Mouse (Mus musculus): Measurements from ENCODE around the gene Akr1b3. TPM values are rescaled to one million over a fixed set of nuclear protein-coding genes. Genes with fewer than 3 reads are reported as not detected.

Akr1b3 gene
- polyA plus RNA-seq, 1 experiment = 493 TPM

DNA sequence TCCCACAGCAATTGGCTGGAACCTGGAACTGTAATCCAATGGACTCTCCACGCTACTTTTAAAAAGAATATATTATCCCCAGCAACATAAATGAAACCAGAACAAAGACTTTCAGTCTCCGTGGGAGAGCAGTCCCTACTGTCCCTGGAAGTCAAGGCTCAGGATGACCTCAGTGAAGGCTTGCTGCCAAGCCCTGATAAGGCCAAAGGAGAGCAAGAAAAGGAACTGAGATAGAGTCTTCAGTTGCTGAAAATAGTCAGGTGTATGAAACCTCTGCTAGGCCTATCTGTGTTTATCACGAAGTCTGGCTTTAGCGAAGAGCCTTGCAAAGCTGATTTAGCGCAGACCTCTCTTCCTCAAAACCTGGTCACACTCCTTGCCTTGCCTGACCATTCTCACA lies 14.1 kb upstream of the Akr1b3 start:
- TF ChIP-seq USF1 (IDR thresholded peaks at IDR 0.05; ENCODE audit: low read depth) (no peak), TCF12 (IDR thresholded peaks at IDR 0.05; ENCODE audit: insufficient read depth, poor library complexity, severe bottlenecking) (no peak), SRF (IDR thresholded peaks at IDR 0.05; ENCODE audit: control insufficient read depth, insufficient read length, low read depth) (no peak), POLR2AphosphoS2 (IDR thresholded peaks at IDR 0.05; ENCODE audit: insufficient read length, low read depth) (no peak), POLR2A (IDR thresholded peaks at IDR 0.05; ENCODE audit: insufficient read length, low read depth) (no peak), MYOG (IDR thresholded peaks at IDR 0.05; ENCODE audit: control insufficient read depth in 1 of 3, insufficient read depth in 1 of 3, insufficient read length in 2 of 3, low read depth in 2 of 3) (no peak), E2F4 (IDR thresholded peaks at IDR 0.05; ENCODE audit: insufficient read depth) (no peak), TCF3 (IDR thresholded peaks at IDR 0.05; ENCODE audit: insufficient read length, low read depth) (no peak), CEBPB (IDR thresholded peaks at IDR 0.05; ENCODE audit: insufficient read depth, poor library complexity, severe bottlenecking) (no peak), REST (IDR thresholded peaks at IDR 0.05; ENCODE audit: insufficient read depth, insufficient read length) (no peak), MAX (IDR thresholded peaks at IDR 0.05; ENCODE audit: low read depth) (no peak), MYOD1 (IDR thresholded peaks at IDR 0.05; ENCODE audit: control insufficient read depth in 1 of 3, insufficient read length in 2 of 3, low read depth in 2 of 3) (no peak)
- Histone ChIP-seq H3ac (ENCODE audit: control insufficient read depth, insufficient read length) (no peak overlapping the region), H3K79me2 (ENCODE audit: control insufficient read depth, insufficient read depth) (no peaks in the 10 kb centered on the region), H3K36me3 (ENCODE audit: control insufficient read depth, insufficient read depth) (no peaks in the 10 kb centered on the region), H3K4me3 (no peak overlapping the region), H3K27me3 (ENCODE audit: control insufficient read depth, insufficient read depth, insufficient read length) (no peaks in the 10 kb centered on the region), H3K4me2 (ENCODE audit: low read depth) (no peak overlapping the region)

GRCm38 (mm10) chr6:34322121-34322520 lies 4.8 kb upstream of the Akr1b3 start:
- H3K36me3 ChIP-seq (ENCODE audit: control insufficient read depth, insufficient read depth) = no peaks in the 10 kb centered on the region
- TF ChIP-seq REST (IDR thresholded peaks at IDR 0.05; ENCODE audit: insufficient read depth, insufficient read length) (no peak), E2F4 (IDR thresholded peaks at IDR 0.05; ENCODE audit: insufficient read depth) (no peak), MYOG (IDR thresholded peaks at IDR 0.05; ENCODE audit: control insufficient read depth in 1 of 3, insufficient read depth in 1 of 3, insufficient read length in 2 of 3, low read depth in 2 of 3) (no peak), POLR2AphosphoS2 (IDR thresholded peaks at IDR 0.05; ENCODE audit: insufficient read length, low read depth) (no peak), POLR2A (IDR thresholded peaks at IDR 0.05; ENCODE audit: insufficient read length, low read depth) (no peak)
- H3K27me3 ChIP-seq (ENCODE audit: control insufficient read depth, insufficient read depth, insufficient read length) = no peaks in the 10 kb centered on the region
- H3K4me2 ChIP-seq (ENCODE audit: low read depth) = no peak overlapping the region
- no peak overlapping the region for H3K4me3 ChIP-seq
- H3K79me2 ChIP-seq (ENCODE audit: control insufficient read depth, insufficient read depth) = no peaks in the 10 kb centered on the region
- H3ac ChIP-seq (ENCODE audit: control insufficient read depth, insufficient read length) = no peak overlapping the region

- H3K27me3 ChIP-seq (ENCODE audit: control insufficient read depth, insufficient read depth, insufficient read length) = no peaks in the 10 kb centered on the region
- H3K4me3 ChIP-seq = peak overlapping the region; percentile 63
- no peak overlapping the region for H3ac ChIP-seq (ENCODE audit: control insufficient read depth, insufficient read length)
- TF ChIP-seq CEBPB (IDR thresholded peaks at IDR 0.05; ENCODE audit: insufficient read depth, poor library complexity, severe bottlenecking) = no peak
- no peak for TF ChIP-seq MYOG (IDR thresholded peaks at IDR 0.05; ENCODE audit: control insufficient read depth in 1 of 3, insufficient read depth in 1 of 3, insufficient read length in 2 of 3, low read depth in 2 of 3)
- TF ChIP-seq SRF (IDR thresholded peaks at IDR 0.05; ENCODE audit: control insufficient read depth, insufficient read length, low read depth) = no peak
- TF ChIP-seq MAX (IDR thresholded peaks at IDR 0.05; ENCODE audit: low read depth) = no peak
- no peak for TF ChIP-seq E2F4 (IDR thresholded peaks at IDR 0.05; ENCODE audit: insufficient read depth)
- TF ChIP-seq POLR2AphosphoS2 (IDR thresholded peaks at IDR 0.05; ENCODE audit: insufficient read length, low read depth) = no peak
- TF ChIP-seq POLR2A (IDR thresholded peaks at IDR 0.05; ENCODE audit: insufficient read length, low read depth) = no peak
- no peak for TF ChIP-seq TCF3 (IDR thresholded peaks at IDR 0.05; ENCODE audit: insufficient read length, low read depth)
- TF ChIP-seq TCF12 (IDR thresholded peaks at IDR 0.05; ENCODE audit: insufficient read depth, poor library complexity, severe bottlenecking) = no peak
- TF ChIP-seq MYOD1 (IDR thresholded peaks at IDR 0.05; ENCODE audit: control insufficient read depth in 1 of 3, insufficient read length in 2 of 3, low read depth in 2 of 3) = no peak
- no peak for TF ChIP-seq USF1 (IDR thresholded peaks at IDR 0.05; ENCODE audit: low read depth)
- no peak for TF ChIP-seq REST (IDR thresholded peaks at IDR 0.05; ENCODE audit: insufficient read depth, insufficient read length)
- H3K36me3 ChIP-seq (ENCODE audit: control insufficient read depth, insufficient read depth) = no peaks in the 10 kb centered on the region
- H3K4me2 ChIP-seq (ENCODE audit: low read depth) = peak overlapping the region; percentile 90
- peaks cover 25% of the 10 kb centered on the region for H3K79me2 ChIP-seq (ENCODE audit: control insufficient read depth, insufficient read depth)
Measured at GRCm38 (mm10) chr6:34318636-34319035, 1.4 kb upstream of the Akr1b3 start.

DNA sequence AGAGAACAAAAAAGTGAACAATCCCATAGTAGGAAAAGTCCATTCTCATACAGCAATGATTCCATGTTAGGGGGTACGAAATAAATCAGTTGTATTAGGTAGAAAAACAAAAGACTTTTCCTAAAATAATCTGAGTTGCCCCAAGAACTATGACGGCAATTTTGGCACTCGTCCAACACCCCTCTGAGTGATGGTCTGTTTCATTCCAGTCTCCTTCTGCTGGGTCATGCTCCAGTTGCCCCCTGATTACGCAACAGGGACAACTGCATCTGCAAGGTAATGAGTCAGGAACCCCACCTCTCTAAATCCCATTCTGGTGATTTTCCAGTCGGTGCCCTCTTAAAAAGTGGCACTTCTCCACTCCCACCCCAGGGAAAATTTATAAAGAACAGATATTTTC lies 894 bp upstream of the Akr1b3 start:
- Histone ChIP-seq H3K79me2 (ENCODE audit: control insufficient read depth, insufficient read depth) (peaks cover 30% of the 10 kb centered on the region), H3K27me3 (ENCODE audit: control insufficient read depth, insufficient read depth, insufficient read length) (no peaks in the 10 kb centered on the region), H3K4me3 (peak overlapping the region; percentile 63), H3K36me3 (ENCODE audit: control insufficient read depth, insufficient read depth) (no peaks in the 10 kb centered on the region), H3K4me2 (ENCODE audit: low read depth) (peak overlapping the region; percentile 90), H3ac (ENCODE audit: control insufficient read depth, insufficient read length) (no peak overlapping the region)
- TF ChIP-seq POLR2A (IDR thresholded peaks at IDR 0.05; ENCODE audit: insufficient read length, low read depth) = no peak
- peak; percentile 97 for TF ChIP-seq CEBPB (IDR thresholded peaks at IDR 0.05; ENCODE audit: insufficient read depth, poor library complexity, severe bottlenecking)
- peak in 1 of 3 experiments; percentile 73 for TF ChIP-seq MYOG (IDR thresholded peaks at IDR 0.05; ENCODE audit: control insufficient read depth in 1 of 3, insufficient read depth in 1 of 3, insufficient read length in 2 of 3, low read depth in 2 of 3)
- TF ChIP-seq MYOD1 (IDR thresholded peaks at IDR 0.05; ENCODE audit: control insufficient read depth in 1 of 3, insufficient read length in 2 of 3, low read depth in 2 of 3) = peak in 2 of 3 experiments; percentile 53 to 78
- TF ChIP-seq SRF (IDR thresholded peaks at IDR 0.05; ENCODE audit: control insufficient read depth, insufficient read length, low read depth) = no peak

DNA sequence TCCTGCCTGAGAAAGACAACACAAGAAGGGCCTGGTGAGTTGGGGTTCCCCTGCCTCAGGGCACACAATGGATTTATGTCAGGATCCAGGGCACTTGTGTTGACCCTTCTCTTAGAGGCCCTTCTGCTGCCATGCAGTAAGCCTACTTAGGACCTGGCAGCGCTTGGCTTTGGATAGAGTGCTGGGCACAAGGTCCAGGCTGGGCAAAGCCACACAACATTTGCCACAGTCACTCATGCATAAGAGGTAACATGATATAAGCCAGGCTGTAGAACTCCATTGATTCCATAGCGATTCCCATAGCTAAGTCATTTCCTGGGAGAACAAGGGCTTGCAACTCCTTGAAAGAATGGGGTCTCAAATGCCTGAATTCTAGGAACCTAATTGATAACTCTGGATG lies 3.4 kb downstream of the Akr1b3 start:
- Histone ChIP-seq H3K27me3 (ENCODE audit: control insufficient read depth, insufficient read depth, insufficient read length) (no peaks in the 10 kb centered on the region), H3ac (ENCODE audit: control insufficient read depth, insufficient read length) (no peak overlapping the region), H3K79me2 (ENCODE audit: control insufficient read depth, insufficient read depth) (peaks cover 40% of the 10 kb centered on the region), H3K4me2 (ENCODE audit: low read depth) (peak overlapping the region; percentile 96), H3K4me3 (peak overlapping the region; percentile 63), H3K36me3 (ENCODE audit: control insufficient read depth, insufficient read depth) (peaks cover 18% of the 10 kb centered on the region)
- TF ChIP-seq E2F4 (IDR thresholded peaks at IDR 0.05; ENCODE audit: insufficient read depth) = no peak
- peak; percentile 63 for TF ChIP-seq TCF12 (IDR thresholded peaks at IDR 0.05; ENCODE audit: insufficient read depth, poor library complexity, severe bottlenecking)
- TF ChIP-seq POLR2AphosphoS2 (IDR thresholded peaks at IDR 0.05; ENCODE audit: insufficient read length, low read depth) = no peak
- TF ChIP-seq MYOG (IDR thresholded peaks at IDR 0.05; ENCODE audit: control insufficient read depth in 1 of 3, insufficient read depth in 1 of 3, insufficient read length in 2 of 3, low read depth in 2 of 3) = peak in 1 of 3 experiments; percentile 77
- TF ChIP-seq POLR2A (IDR thresholded peaks at IDR 0.05; ENCODE audit: insufficient read length, low read depth) = no peak
- TF ChIP-seq MYOD1 (IDR thresholded peaks at IDR 0.05; ENCODE audit: control insufficient read depth in 1 of 3, insufficient read length in 2 of 3, low read depth in 2 of 3) = peak; percentile 94 to 100 (median 99)
- TF ChIP-seq TCF3 (IDR thresholded peaks at IDR 0.05; ENCODE audit: insufficient read length, low read depth) = peak; percentile 73

Measured in myocyte (in vitro differentiated cells).